Mouse (Mus musculus): ENCODE results near the gene Sult2a2. TPM values are rescaled to one million over a fixed set of nuclear protein-coding genes. Genes with fewer than 3 reads are reported as not detected.

Gene Sult2a2
- total RNA-seq (2023) = not detected

GRCm38 (mm10) chr7:13733205-13733604 is at the start of gene Sult2a2:
TSS of gene Sult2a2 (plus strand) at chr7:13733505.

Other genes with a start within 250 kb of the Sult2a2 start
- not detected for gene Bsph2, start 162.4 kb upstream of the Sult2a2 start, total RNA-seq (2023)
- gene Sult2a5, start 109.5 kb upstream of the Sult2a2 start, total RNA-seq (2023) = not detected
- not detected for gene Sult2a1, start 103.9 kb downstream of the Sult2a2 start, total RNA-seq (2023)

Data from CD4-positive naive resting alpha-beta T cell, adult 57 days (primary cell).